Mouse (Mus musculus) embryonic facial prominence, embryonic 15.5 days (tissue): ENCODE results near the gene Chpf. TPM values are rescaled to one million over a fixed set of nuclear protein-coding genes. Genes with fewer than 3 reads are reported as not detected.

Experiments
- ATAC-seq: fragments of 200-750 bp; cut with Nextera tagmentation; 2 replicates; pipeline ENCODE4 v1.8.0; 2017; ENCODE audit warnings: low read depth, moderate TSS enrichment; ENCODE audit not compliant: insufficient number of reproducible peaks, low FRiP score, low TSS enrichment
- H3K27ac ChIP-seq: fragments of 300-500 bp; sonication (generic); replicated peaks from 2 replicates; pipeline ENCODE4 v1.5.1; 2015; ENCODE audit warnings: mild to moderate bottlenecking, inconsistent platforms
- H3K27me3 ChIP-seq: fragments of 300-500 bp; sonication (generic); 2 replicates; pipeline ENCODE4 v1.6.1; 2015; ENCODE audit warnings: inconsistent platforms
- H3K36me3 ChIP-seq: fragments of 300-500 bp; sonication (generic); 2 replicates; pipeline ENCODE4 v1.6.1; 2015; ENCODE audit warnings: mild to moderate bottlenecking, inconsistent platforms
- H3K4me1 ChIP-seq: fragments of 300-500 bp; sonication (generic); 2 replicates; pipeline ENCODE4 v1.6.1; 2015; ENCODE audit warnings: inconsistent platforms
- H3K4me2 ChIP-seq: fragments of 300-500 bp; sonication (generic); replicated peaks from 2 replicates; pipeline ENCODE4 v1.6.1; 2015; ENCODE audit warnings: mild to moderate bottlenecking, inconsistent platforms
- H3K4me3 ChIP-seq: fragments of 300-500 bp; sonication (generic); replicated peaks from 2 replicates; pipeline ENCODE4 v1.5.1; 2015; ENCODE audit warnings: mild to moderate bottlenecking, inconsistent platforms
- H3K9ac ChIP-seq: fragments of 300-500 bp; sonication (generic); 2 replicates; pipeline ENCODE4 v1.6.1; 2015; ENCODE audit warnings: inconsistent platforms
- H3K9me3 ChIP-seq: fragments of 300-500 bp; sonication (generic); replicated peaks from 2 replicates; pipeline ENCODE4 v1.6.1; 2016; ENCODE audit warnings: inconsistent platforms
- WGBS: fragments of 180-500 bp; shearing (Covaris S2); methylation state at CpG from one replicate; pipeline ENCODE4 v1.1.7; 2015; 5-methylcytosine and 5-hydroxymethylcytosine counted together
- polyA plus RNA-seq: library from polyadenylated mRNA; unstranded; fragments of >200 nt; fragmentation: Nextera tagmentation; extraction: Ambion mirVana; gene quantifications from 2 replicates; pipeline ENCODE4 v1.2.1, GENCODE M21; 2015

The Chpf gene
- polyA plus RNA-seq, 1 experiment from 2014 or later, result 51.3 TPM

- H3K27me3 ChIP-seq, result no peaks in the 10 kb centered on the region
- H3K36me3 ChIP-seq, result no peaks in the 10 kb centered on the region
- no peak overlapping the region for H3K9ac ChIP-seq
- peaks cover 31% of the 10 kb centered on the region for H3K4me1 ChIP-seq
- no peaks in the 10 kb centered on the region for H3K9me3 ChIP-seq
- H3K27ac ChIP-seq, result no peak overlapping the region
- no peak for ATAC-seq
- H3K4me3 ChIP-seq, result no peak overlapping the region
- WGBS, result 58% methylated on average over 20 of the region's 20 CpGs
- H3K4me2 ChIP-seq, result no peak overlapping the region
Measured at GRCm38 (mm10) chr1:75509586-75509985, 30.5 kb upstream of the Chpf start.

- Histone ChIP-seq H3K4me1 (peaks cover 52% of the 10 kb centered on the region), H3K27me3 (no peaks in the 10 kb centered on the region), H3K4me2 (peak within 1 kb of the TSS; percentile 79), H3K9me3 (no peaks in the 10 kb centered on the region), H3K9ac (peak within 1 kb of the TSS; percentile 60), H3K27ac (peak within 1 kb of the TSS; percentile 98), H3K36me3 (peaks cover 17% of the 10 kb centered on the region), H3K4me3 (peak within 1 kb of the TSS; percentile 73)
- 70% methylated on average over 10 of the region's 10 CpGs for WGBS
- ATAC-seq, result no peak
Measured at GRCm38 (mm10) chr1:75507006-75507405, 27.9 kb upstream of the Chpf start, which contains the start of gene Inha. Inha (plus strand) TSS chr1:75507077.

- Histone ChIP-seq H3K4me1 (peaks cover 45% of the 10 kb centered on the region), H3K4me3 (peak within 1 kb of the TSS; percentile 73), H3K27ac (peak within 1 kb of the TSS; percentile 98), H3K27me3 (no peaks in the 10 kb centered on the region), H3K9me3 (no peaks in the 10 kb centered on the region), H3K4me2 (peak within 1 kb of the TSS; percentile 79), H3K9ac (peak within 1 kb of the TSS; percentile 60), H3K36me3 (peaks cover 25% of the 10 kb centered on the region)
- WGBS, result under 1% methylated on average over 55 of the region's 65 CpGs
- ATAC-seq, result peak; percentile 93
Measured at GRCm38 (mm10) chr1:75505956-75506831, 27.1 kb upstream of the Chpf start, which contains the start of gene Obsl1. Obsl1 (minus strand) TSS chr1:75506452.

- Histone ChIP-seq H3K4me2 (peak overlapping the region; percentile 79), H3K27me3 (no peaks in the 10 kb centered on the region), H3K4me3 (peak overlapping the region; percentile 73), H3K36me3 (peaks cover 32% of the 10 kb centered on the region), H3K4me1 (peaks cover 43% of the 10 kb centered on the region), H3K9me3 (no peaks in the 10 kb centered on the region), H3K9ac (peak overlapping the region; percentile 60), H3K27ac (peak overlapping the region; percentile 98)
- peak; percentile 26; the same call in 1 of the 2 replicates for ATAC-seq
- WGBS, result under 1% methylated on average over 84 of the region's 84 CpGs
Measured at GRCm38 (mm10) chr1:75505159-75505955, 26.2 kb upstream of the Chpf start.

GRCm38 (mm10) chr1:75504256-75505045 is 25.3 kb upstream of the Chpf start:
- Histone ChIP-seq H3K4me3 (peak overlapping the region; percentile 73), H3K4me1 (peaks cover 42% of the 10 kb centered on the region), H3K4me2 (peak overlapping the region; percentile 79), H3K27me3 (no peaks in the 10 kb centered on the region), H3K36me3 (peaks cover 41% of the 10 kb centered on the region), H3K27ac (peak overlapping the region; percentile 98), H3K9me3 (no peaks in the 10 kb centered on the region), H3K9ac (no peak overlapping the region)
- 37% methylated on average over 9 of the region's 9 CpGs for WGBS
- no peak for ATAC-seq

- Histone ChIP-seq H3K27me3 (no peaks in the 10 kb centered on the region), H3K4me1 (peaks cover 39% of the 10 kb centered on the region), H3K36me3 (peaks cover 50% of the 10 kb centered on the region), H3K4me2 (peak overlapping the region; percentile 79), H3K9ac (no peak overlapping the region), H3K9me3 (no peaks in the 10 kb centered on the region), H3K27ac (no peak overlapping the region), H3K4me3 (peak overlapping the region; percentile 73)
- ATAC-seq, result no peak
- 65% methylated on average over 23 of the region's 23 CpGs for WGBS
Measured at GRCm38 (mm10) chr1:75503651-75503980, 24.5 kb upstream of the Chpf start.

GRCm38 (mm10) chr1:75502945-75503650 is 24.0 kb upstream of the Chpf start:
- H3K27ac ChIP-seq, result no peak overlapping the region
- ATAC-seq, result no peak
- H3K27me3 ChIP-seq, result no peaks in the 10 kb centered on the region
- peak overlapping the region; percentile 79; the same call in 1 of the 2 replicates for H3K4me2 ChIP-seq
- H3K36me3 ChIP-seq, result peaks cover 55% of the 10 kb centered on the region
- H3K4me1 ChIP-seq, result peaks cover 39% of the 10 kb centered on the region
- WGBS, result 87% methylated on average over 25 of the region's 25 CpGs
- H3K9ac ChIP-seq, result no peak overlapping the region
- peak overlapping the region; percentile 73; the same call in 1 of the 2 replicates for H3K4me3 ChIP-seq
- H3K9me3 ChIP-seq, result no peaks in the 10 kb centered on the region

- 95% methylated on average over 9 of the region's 9 CpGs for WGBS
- Histone ChIP-seq H3K36me3 (peaks cover 67% of the 10 kb centered on the region), H3K9ac (no peak overlapping the region), H3K27me3 (no peaks in the 10 kb centered on the region), H3K27ac (no peak overlapping the region), H3K4me2 (no peak overlapping the region), H3K4me3 (no peak overlapping the region), H3K9me3 (no peaks in the 10 kb centered on the region), H3K4me1 (peaks cover 34% of the 10 kb centered on the region)
- ATAC-seq, result no peak
Measured at GRCm38 (mm10) chr1:75501905-75502304, 22.8 kb upstream of the Chpf start.

GRCm38 (mm10) chr1:75499441-75499840 is 20.3 kb upstream of the Chpf start:
- H3K36me3 ChIP-seq, result peaks cover 81% of the 10 kb centered on the region
- H3K27ac ChIP-seq, result no peak overlapping the region
- no peak for ATAC-seq
- no peak overlapping the region for H3K4me2 ChIP-seq
- H3K27me3 ChIP-seq, result no peaks in the 10 kb centered on the region
- no peak overlapping the region for H3K9ac ChIP-seq
- H3K4me3 ChIP-seq, result no peak overlapping the region
- H3K9me3 ChIP-seq, result no peaks in the 10 kb centered on the region
- WGBS, result 80% methylated on average over 7 of the region's 7 CpGs
- H3K4me1 ChIP-seq, result peaks cover 28% of the 10 kb centered on the region

- Histone ChIP-seq H3K4me3 (no peak overlapping the region), H3K4me1 (peaks cover 23% of the 10 kb centered on the region), H3K4me2 (no peak overlapping the region), H3K9me3 (no peaks in the 10 kb centered on the region), H3K27ac (no peak overlapping the region), H3K27me3 (no peaks in the 10 kb centered on the region), H3K36me3 (peaks cover 80% of the 10 kb centered on the region), H3K9ac (no peak overlapping the region)
- ATAC-seq, result no peak
- 82% methylated on average over 4 of the region's 4 CpGs for WGBS
Measured at GRCm38 (mm10) chr1:75498897-75499296, 19.8 kb upstream of the Chpf start.
